Mouse (Mus musculus) small intestine, adult 2 months (tissue): Measurements from ENCODE around the gene Lama4.

ENCODE experiments used
- CTCF ChIP-seq: fragments of 200-500 bp; IDR thresholded peaks from 2 replicates; pipeline ENCODE4 v1.5.1; 2012; ENCODE audit warnings: low read depth, mild to moderate bottlenecking, control low read depth, inconsistent platforms, low read length, moderate library complexity, mixed read lengths; ENCODE audit not compliant: insufficient replicate concordance, insufficient read length; ENCODE audit errors: extremely low read depth
- POLR2A ChIP-seq: fragments of 200-500 bp; IDR thresholded peaks from 2 replicates; pipeline ENCODE4 v1.6.1; 2012; ENCODE audit warnings: low read depth, mild to moderate bottlenecking, control low read depth, inconsistent platforms, low read length, moderate library complexity

GRCm38 (mm10) chr10:39072048-39072447, 106.7 kb downstream of the Lama4 start:
- no peak for TF ChIP-seq POLR2A
- no peak for TF ChIP-seq CTCF
